Mouse (Mus musculus) spleen, postnatal 14 days (tissue): Measurements from ENCODE around the gene Ccdc63.

Experiments
- DNase-seq, 2 experiments: peaks; one replicate each; pipeline ENCODE4 v3.0.0; 2021 to 2022; ENCODE audit warnings: low spot score in 2 of 2

Ccdc63 gene

DNA sequence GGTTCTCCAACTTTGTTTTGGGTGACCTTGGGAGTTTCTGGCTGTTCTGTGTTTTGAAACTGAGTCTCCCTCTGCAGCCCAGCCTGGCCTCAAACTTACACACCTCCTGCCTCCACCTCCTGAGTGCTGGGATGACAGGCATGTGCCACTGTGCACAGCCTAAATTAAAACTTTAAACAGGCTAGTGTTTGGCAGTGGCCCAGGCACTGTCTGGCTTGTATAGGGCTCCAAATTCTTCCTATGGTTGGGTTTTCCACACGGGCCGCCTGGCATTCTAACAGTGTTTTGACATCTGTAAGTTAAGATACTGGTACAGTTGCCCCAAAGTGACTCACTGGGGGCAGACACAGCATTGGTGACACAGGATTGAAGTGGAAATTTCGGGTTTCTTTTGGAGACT, 54.5 kb downstream of the Ccdc63 start:
- DNase-seq: no peak

DNA sequence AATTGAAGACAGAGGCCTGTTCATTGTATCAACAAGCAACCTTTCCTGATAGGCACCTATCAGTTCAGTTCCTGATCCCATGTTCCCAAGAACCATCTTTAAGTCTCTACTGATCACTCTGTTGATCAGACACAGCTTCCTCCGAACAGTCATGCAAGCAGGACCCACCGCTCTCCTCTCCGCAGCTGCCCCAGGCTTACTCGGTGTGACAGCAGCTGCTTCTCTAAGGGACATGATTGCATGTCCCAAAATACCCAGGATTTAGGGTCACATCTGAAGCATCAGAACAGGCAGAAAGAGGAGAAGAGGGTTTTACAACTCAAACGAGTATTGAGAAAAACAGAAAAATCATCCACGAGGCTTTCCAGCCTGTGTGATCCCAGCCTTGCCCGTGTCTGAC, 55.3 kb downstream of the Ccdc63 start:
- no peak for DNase-seq

DNA sequence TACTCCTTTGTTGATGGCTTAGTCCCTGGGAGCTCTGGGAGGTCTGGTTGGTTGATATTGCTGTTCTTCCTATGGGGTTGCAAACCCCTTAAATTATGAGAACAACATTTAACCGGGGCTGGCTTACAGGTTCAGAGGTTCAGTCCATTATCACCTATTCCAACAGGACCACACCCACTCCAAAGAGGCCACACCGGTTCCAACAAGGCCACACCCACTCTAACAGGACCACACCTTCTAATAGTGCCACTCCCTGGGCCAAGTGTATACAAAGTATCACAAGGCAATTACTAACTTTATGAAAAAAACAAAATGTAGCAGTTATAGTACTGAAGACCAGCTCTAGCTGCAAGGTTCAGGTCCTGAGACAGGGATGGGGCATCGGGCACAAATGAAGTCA, 56.2 kb downstream of the Ccdc63 start:
- no peak for DNase-seq

DNA sequence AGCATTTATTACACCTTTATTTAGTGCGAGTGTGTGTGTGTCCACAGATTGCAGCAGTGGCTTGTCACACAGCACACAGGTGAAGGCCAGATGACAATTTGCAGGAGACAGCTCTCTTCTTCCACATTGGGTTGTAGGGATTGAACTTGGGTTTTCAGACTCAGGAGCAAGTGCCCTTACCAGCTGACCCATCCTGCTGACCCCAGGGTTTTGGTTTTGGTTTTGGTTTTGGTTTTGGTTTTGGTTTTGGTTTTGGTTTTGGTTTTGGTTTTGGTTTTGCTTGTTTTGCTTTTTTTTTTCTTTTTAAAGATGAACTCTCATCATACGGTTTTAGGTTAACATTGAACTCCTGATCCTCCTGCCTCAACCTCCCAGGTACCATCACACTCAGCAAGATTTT, 57.3 kb downstream of the Ccdc63 start:
- DNase-seq: no peak

DNA sequence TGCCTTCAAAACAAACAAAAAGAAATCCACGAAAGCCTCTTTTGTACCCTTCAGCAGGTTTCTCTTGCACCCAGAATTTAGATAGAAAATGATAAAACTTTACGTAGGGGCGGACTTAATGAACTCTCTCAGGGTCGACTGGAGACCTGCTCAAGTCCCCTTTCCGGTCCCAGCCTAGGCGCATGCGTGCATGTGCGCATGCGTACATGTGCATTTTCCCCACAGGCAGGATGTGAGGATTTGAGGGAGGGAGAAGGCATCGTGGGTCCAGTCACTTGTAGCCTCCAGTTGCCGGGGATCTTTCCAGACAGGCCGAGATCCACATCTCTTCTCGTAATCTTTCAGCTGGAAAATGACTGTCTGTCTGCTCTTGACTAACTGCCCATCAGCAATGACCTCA, 59.2 kb downstream of the Ccdc63 start:
- no peak for DNase-seq

DNA sequence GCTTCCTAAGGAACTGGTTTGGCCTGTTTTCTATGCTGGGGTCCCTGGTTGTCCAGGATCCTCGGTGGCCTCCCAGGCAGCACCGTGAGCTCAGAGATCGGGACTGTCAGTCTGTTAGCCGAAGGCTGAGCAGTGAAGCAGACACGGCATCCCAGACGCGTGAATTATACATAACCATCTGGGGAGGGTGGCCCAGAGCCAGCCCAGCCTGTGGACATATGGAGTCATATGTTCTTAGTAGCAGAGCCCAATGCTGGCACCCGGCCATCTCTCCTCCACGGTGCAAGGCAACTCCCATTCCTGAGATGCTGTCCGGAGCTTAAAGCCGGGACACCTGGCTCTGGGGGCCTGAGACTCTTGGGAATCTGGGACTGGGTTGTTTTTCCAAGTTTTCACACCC, 59.7 kb downstream of the Ccdc63 start:
- no peak for DNase-seq

DNA sequence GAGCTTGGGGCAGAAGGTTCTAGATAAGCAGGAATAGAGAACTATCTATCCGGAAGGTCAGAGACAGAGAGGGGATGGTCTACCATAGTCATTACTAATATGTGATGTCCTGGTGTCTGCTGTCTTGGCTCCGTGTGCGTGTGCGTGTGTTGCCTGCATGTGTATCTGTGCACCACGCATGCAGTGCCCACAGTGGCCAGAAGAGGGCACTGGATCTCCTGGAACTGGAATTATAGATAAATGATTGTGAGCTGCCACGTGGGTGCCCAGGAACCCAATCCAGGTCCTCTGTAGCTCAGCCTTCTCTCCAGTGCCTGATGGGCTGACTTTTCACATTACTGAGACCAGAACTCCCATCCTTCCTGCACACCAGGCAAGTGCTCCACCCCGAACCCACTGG, 60.8 kb downstream of the Ccdc63 start:
- DNase-seq: no peak

DNA sequence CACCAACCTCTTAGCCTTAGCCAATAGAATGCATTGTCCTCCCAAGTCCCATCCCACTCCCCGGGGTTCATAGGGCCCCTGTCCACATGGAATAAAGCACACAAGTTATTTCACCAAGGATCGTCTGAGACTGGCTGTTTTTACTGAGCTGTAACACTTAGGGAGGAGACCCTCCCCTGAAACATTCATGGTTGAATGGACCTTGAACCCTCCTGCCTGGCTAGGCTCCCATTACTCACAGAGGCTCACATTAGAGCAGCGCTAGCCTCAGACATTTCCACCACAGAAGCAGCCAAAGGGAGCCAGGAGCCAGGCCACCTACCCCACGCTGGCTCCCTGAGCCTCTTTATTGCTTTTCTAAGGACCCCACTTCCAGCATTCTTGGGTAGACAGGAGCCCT, 63.4 kb downstream of the Ccdc63 start:
- DNase-seq: no peak

DNA sequence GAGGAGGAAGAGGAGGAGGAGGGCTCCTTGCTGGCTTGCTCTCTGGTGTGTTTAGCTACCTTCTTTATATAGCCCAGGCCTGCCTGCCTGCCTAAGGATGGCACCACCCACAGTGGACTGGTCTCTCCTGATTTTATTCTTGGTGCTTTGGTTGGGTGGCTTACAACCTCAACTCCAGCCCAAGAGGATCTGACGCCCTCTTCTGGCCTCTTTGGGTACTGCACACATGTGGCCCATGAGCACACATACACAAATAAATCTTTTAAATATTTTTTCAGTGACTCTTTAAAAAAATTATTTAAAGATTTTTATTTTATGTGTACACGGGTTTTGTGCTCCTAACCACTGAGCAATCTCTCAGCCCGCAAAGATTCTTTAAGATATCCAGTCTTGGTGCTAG, 64.9 kb downstream of the Ccdc63 start:
- no peak for DNase-seq

DNA sequence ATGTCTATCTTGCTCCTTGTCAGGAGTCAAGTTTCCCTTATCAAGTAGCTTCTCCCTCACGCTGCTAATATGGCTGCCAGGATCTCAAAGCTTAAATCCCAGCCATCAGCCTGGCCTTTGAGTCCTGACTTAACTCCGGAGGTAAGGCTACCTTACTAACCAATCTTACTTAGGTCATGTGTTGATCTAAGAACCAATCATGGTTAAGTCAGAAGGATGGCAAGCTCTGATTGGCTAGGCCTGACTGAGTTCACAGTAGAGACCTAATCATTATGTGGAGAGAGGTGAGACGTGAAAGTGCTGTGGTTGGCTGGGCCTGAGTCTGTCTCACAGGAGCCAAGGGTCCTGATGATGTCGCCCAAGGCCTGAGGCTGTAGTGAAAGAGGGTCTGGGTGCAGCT, 68.6 kb downstream of the Ccdc63 start:
- DNase-seq: no peak

DNA sequence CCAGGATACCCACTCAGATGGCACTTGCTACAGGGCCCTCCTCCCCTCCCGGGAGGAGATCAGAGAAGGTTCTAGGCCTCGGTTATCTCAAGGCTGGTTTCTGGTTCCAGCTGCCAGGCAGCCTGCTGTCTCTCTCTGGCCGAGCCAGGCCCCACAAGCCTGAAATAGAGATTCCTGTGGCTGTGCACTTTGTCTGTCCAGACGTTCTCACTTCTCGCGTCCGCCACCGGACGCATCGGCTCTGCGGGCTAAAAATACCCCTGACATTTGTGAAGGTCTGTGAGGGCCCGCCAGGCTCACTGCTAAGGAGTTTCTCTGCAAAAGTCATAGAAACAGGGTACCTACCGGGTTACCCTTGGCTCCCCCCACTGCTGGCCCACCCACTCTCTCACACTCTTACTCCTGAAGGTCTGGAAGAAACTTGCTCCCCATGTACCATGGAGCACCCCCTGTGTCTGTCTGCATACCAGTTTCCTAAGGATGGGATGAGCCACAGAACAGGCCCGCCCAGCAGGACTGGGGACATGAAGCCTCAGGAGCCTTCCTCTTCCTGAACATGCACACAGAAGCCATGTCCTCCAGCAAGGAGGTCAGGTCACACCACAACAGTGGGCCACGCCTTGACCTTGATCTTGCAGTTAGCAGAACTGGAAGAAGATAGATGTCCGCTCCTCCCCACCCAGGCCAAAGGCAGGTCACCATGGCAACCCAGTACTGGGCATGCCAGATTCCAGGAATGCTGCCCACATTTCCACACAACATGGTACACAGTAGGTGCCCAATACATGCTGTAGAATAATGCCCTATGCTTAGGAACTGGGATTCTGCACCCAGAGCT, 69.4 kb downstream of the Ccdc63 start:
- no peak for DNase-seq

DNA sequence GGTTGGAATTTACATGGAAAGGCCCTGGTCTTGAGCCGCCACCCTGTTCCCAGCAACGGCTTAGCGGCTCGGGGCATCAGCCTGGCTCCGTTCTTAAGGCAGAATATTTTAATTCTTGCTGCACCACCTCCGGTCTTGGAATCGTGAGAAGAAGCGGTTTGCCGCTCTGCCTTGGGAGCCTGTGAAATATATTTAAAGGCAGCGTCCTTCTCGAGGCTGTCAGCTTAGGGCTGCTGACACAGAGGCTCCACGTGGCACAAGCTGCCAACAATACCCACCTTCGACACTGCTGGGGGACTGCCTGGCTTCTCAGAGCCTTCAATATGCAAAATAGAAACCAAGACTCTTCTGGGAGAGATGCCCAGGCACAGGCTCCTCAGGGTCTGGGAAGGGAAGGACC, 72.1 kb downstream of the Ccdc63 start:
- DNase-seq: no peak

DNA sequence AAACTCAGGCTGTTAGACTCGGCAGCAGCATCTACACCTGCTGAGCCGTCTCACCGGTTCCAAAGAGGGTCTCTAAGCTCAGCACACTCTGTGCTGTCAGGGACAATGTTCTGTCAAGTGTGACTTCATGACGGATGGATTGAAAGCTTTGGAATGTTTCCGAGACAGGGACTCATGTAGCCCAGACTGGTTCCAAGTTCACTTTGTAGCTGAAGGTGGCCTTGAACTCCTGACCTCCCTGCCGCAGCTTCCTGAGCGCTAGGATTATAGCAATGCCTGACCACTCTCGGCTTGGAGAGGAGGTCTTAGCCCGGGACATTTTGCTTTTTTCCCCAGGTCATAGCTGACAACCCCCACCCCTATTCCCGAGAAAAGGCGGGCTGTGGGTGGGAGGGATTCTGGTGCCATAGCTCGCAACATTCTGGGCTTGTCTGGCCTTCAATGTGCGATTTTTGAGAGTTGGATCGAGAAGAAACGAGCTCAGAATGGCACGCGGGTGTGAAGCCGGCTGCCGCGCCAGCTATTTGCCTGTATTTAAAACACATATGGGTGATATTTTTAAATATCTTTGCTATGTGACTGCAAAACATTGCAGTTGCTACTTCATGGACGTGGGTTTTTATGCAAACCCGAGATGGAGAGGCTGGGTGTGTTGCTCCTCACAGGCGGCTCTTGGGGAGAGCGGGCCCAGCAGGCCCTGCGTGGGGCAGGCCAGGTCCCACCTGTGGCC, 77.3 kb downstream of the Ccdc63 start:
- no peak for DNase-seq

DNA sequence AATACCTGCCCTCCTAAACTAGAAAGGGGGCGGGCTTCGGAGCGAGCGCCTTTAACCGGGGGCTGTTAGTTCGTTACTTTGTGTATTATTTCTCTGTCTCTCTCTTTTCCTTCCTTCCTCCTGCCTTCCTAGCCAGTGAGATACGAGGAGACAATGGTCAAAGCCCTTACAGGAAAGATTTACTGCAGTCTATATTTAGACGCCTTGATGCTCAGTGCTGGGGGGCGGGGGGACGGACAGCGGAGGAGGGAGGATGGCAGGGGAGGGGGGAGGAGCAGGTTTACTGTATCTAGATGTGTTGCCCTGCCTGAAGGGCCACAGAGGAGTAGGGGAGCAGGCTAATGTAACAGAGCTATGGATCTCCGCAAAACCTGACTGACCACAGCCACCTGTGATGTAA, 78.1 kb downstream of the Ccdc63 start:
- DNase-seq: no peak

DNA sequence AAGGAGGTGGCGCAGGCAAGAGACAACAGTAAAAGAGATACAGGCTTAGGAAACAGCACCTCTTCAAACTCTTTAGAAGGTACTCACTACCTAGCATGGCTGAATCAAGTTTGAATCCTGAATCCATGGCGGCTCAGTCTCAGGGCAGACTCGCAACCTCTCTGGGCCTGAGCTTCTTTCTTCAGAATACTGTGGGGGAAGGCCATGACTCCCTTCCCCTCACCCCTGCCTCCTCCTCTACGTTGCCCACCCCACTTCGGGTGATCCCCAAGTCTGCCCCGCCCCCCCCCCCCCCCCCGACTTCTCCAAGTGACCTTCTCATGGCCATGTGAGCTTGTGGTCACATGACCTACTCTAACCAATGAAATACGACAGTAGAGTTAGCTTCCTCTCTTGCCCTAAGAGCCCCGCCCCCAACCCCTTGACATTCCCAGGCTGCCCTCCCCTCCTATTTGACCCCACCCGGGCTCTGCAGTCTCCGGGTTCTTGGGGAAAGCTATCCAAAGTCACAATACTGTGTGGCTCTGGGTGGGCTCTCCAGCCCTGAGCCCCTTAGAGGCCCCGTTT, 79.8 kb downstream of the Ccdc63 start:
- DNase-seq: no peak

DNA sequence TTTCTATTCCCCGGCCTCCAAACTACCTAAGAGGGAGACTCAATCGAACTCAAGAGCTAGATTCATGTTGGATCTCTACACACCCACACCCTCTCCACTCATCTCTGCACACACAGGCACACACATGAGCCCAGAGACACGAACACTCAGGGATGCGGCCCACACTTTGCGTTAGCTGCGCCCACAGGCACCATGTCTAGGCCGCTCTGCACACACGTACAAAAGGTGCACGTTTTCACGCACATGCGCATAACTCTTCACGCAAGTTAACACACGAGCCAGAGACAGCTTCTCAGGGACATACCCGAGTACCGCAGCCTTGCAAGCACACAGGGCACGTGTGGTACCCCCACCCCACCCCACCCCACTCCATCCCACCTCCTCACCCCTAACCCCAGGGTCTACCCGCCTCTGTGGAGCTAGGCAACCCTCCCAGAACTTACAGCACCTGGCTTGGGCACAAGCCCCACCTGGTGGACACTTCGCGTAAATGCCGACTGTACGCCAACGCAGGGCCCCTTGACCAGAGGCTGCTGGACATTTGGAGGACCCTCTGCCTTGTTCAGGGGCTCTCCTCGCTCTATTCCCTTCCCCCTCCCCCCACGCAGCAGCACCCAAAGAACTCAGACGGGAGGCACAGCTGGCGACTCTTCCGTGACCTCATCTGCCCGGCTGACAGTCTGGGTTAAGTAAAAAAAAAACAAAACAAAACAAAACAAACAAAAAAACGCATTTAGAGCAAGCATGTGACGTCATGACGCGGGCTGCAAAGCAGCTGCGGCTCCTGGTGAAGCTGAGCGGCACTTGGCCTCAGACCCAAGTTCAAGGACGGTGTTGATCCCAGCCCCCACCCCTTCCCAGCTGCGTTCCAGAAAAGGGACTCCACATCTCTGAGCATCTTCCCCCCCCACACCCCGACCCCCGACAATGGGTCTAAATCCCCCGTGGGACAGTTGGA, 81.3 kb downstream of the Ccdc63 start:
- peak in 1 of 2 experiments; percentile 9 for DNase-seq
